Mouse (Mus musculus) hindbrain, postnatal 0 days (tissue): ENCODE measurements around the gene Xrra1. TPM values are rescaled to one million over a fixed set of nuclear protein-coding genes. Genes with fewer than 3 reads are reported as not detected.

Source experiments
- ATAC-seq: fragments of 200-750 bp; cut with Nextera tagmentation; 2 replicates; pipeline ENCODE4 v1.8.0; 2017; ENCODE audit warnings: mild to moderate bottlenecking, moderate TSS enrichment, moderate library complexity
- DNase-seq: peaks from one replicate; pipeline ENCODE4 v3.0.0-alpha.2; 2015; ENCODE audit warnings: low spot score
- H3K27ac ChIP-seq: fragments of 300-500 bp; sonication (generic); 2 replicates; pipeline ENCODE4 v1.5.1; 2014; ENCODE audit warnings: mild to moderate bottlenecking
- H3K27me3 ChIP-seq: fragments of 300-500 bp; sonication (generic); 2 replicates; pipeline ENCODE4 v1.6.1; 2014; ENCODE audit warnings: low read length, mixed read lengths; ENCODE audit not compliant: insufficient read depth
- H3K36me3 ChIP-seq: fragments of 300-500 bp; sonication (generic); 2 replicates; pipeline ENCODE4 v1.6.1; 2014; ENCODE audit warnings: low read length, mixed read lengths; ENCODE audit not compliant: insufficient read depth
- H3K4me1 ChIP-seq: fragments of 300-500 bp; sonication (generic); 2 replicates; pipeline ENCODE4 v1.6.1; 2014; ENCODE audit warnings: antibody characterized with exemption, low read length, mixed read lengths; ENCODE audit not compliant: insufficient read depth
- H3K4me2 ChIP-seq: fragments of 300-500 bp; sonication (generic); 2 replicates; pipeline ENCODE4 v1.6.1; 2014; ENCODE audit warnings: low read depth, mild to moderate bottlenecking, low read length, moderate library complexity, mixed read lengths
- H3K4me3 ChIP-seq: fragments of 300-500 bp; sonication (generic); 2 replicates; pipeline ENCODE4 v1.5.1; 2014; ENCODE audit warnings: low read length
- H3K9ac ChIP-seq: fragments of 300-500 bp; sonication (generic); replicated peaks from 2 replicates; pipeline ENCODE4 v1.6.1; 2014; ENCODE audit warnings: mild to moderate bottlenecking, low read length, moderate library complexity, mixed read lengths
- H3K9me3 ChIP-seq: fragments of 300-500 bp; sonication (generic); 2 replicates; pipeline ENCODE4 v1.6.1; 2016; ENCODE audit warnings: low read length, mixed read lengths
- CTCF ChIP-seq: IDR thresholded peaks from 2 replicates; pipeline ENCODE4 v1.5.1; 2016; ENCODE audit warnings: antibody characterized with exemption, control low read depth, low read depth
- WGBS: fragments of 180-500 bp; shearing (Covaris S2); extraction: QIAGEN DNeasy Blood & Tissue Kit; methylation state at CpG from one replicate; pipeline ENCODE4 v1.1.7; 2014; 5-methylcytosine and 5-hydroxymethylcytosine counted together
- polyA plus RNA-seq: library from polyadenylated mRNA; unstranded; fragments of >200 nt; fragmentation: Nextera tagmentation; extraction: Ambion mirVana; gene quantifications from 2 replicates; pipeline ENCODE4 v1.2.1, GENCODE M21; 2015
- total RNA-seq: library from RNA; depleted of rRNA; stranded (reverse); fragments of >200 nt; gene quantifications from 2 replicates; pipeline ENCODE4 v1.2.3, GENCODE M21; 2014

The Xrra1 gene
- total and polyA plus RNA-seq, 2 experiments from 2014 or later, result 1.3 to 2.6 TPM

- TF ChIP-seq CTCF, result no peak
- ATAC-seq (no peak), DNase-seq (no peak)
- Histone ChIP-seq H3K4me3 (no peak overlapping the region), H3K4me2 (no peak overlapping the region), H3K27ac (no peak overlapping the region), H3K27me3 (no peaks in the 10 kb centered on the region), H3K9ac (no peak overlapping the region), H3K4me1 (no peaks in the 10 kb centered on the region), H3K36me3 (no peaks in the 10 kb centered on the region), H3K9me3 (no peaks in the 10 kb centered on the region)
- WGBS, result 86% methylated on average over 3 of the region's 3 CpGs
Measured at GRCm38 (mm10) chr7:99906346-99906745, 47.4 kb downstream of the Xrra1 start.

GRCm38 (mm10) chr7:99907463-99907862 is 48.5 kb downstream of the Xrra1 start:
- no peaks in the 10 kb centered on the region for H3K9me3 ChIP-seq
- H3K9ac ChIP-seq, result no peak overlapping the region
- H3K27ac ChIP-seq, result no peak overlapping the region
- no peak for DNase-seq
- H3K4me1 ChIP-seq, result no peaks in the 10 kb centered on the region
- no peak for TF ChIP-seq CTCF
- ATAC-seq, result no peak
- no peak overlapping the region for H3K4me2 ChIP-seq
- H3K4me3 ChIP-seq, result no peak overlapping the region
- no peaks in the 10 kb centered on the region for H3K27me3 ChIP-seq
- 79% methylated on average over 3 of the region's 3 CpGs for WGBS
- H3K36me3 ChIP-seq, result no peaks in the 10 kb centered on the region

- Histone ChIP-seq H3K4me3 (no peak overlapping the region), H3K9me3 (no peaks in the 10 kb centered on the region), H3K36me3 (no peaks in the 10 kb centered on the region), H3K4me1 (no peaks in the 10 kb centered on the region), H3K27ac (no peak overlapping the region), H3K9ac (no peak overlapping the region), H3K4me2 (no peak overlapping the region), H3K27me3 (no peaks in the 10 kb centered on the region)
- WGBS, result 80% methylated on average over 5 of the region's 5 CpGs
- ATAC-seq, result no peak
- no peak for TF ChIP-seq CTCF
- DNase-seq, result no peak
Measured at GRCm38 (mm10) chr7:99911038-99911437, 52.1 kb downstream of the Xrra1 start.

GRCm38 (mm10) chr7:99914316-99914715 is 55.4 kb downstream of the Xrra1 start:
- 86% methylated on average over 10 of the region's 10 CpGs for WGBS
- no peak for TF ChIP-seq CTCF
- Histone ChIP-seq H3K27me3 (no peaks in the 10 kb centered on the region), H3K4me3 (no peak overlapping the region), H3K36me3 (no peaks in the 10 kb centered on the region), H3K4me1 (peaks cover 16% of the 10 kb centered on the region), H3K4me2 (no peak overlapping the region), H3K9ac (no peak overlapping the region), H3K9me3 (no peaks in the 10 kb centered on the region), H3K27ac (no peak overlapping the region)
- DNase-seq (no peak), ATAC-seq (no peak)

GRCm38 (mm10) chr7:99915511-99915910 is 56.6 kb downstream of the Xrra1 start:
- Histone ChIP-seq H3K9ac (no peak overlapping the region), H3K4me1 (peaks cover 16% of the 10 kb centered on the region), H3K4me3 (no peak overlapping the region), H3K9me3 (no peaks in the 10 kb centered on the region), H3K4me2 (no peak overlapping the region), H3K27me3 (no peaks in the 10 kb centered on the region), H3K36me3 (no peaks in the 10 kb centered on the region), H3K27ac (no peak overlapping the region)
- DNase-seq, result no peak
- WGBS, result 64% methylated on average over 2 of the region's 2 CpGs
- no peak for ATAC-seq
- TF ChIP-seq CTCF, result no peak

GRCm38 (mm10) chr7:99916741-99917319 is 57.9 kb downstream of the Xrra1 start:
- H3K27ac ChIP-seq, result no peak overlapping the region
- DNase-seq (peak; percentile 71), ATAC-seq (peak; percentile 68)
- no peaks in the 10 kb centered on the region for H3K27me3 ChIP-seq
- TF ChIP-seq CTCF, result peak; percentile 82
- no peaks in the 10 kb centered on the region for H3K9me3 ChIP-seq
- H3K4me1 ChIP-seq, result peaks cover 16% of the 10 kb centered on the region
- 4% methylated on average over 22 of the region's 22 CpGs for WGBS
- H3K9ac ChIP-seq, result peak overlapping the region; percentile 14; the same call in 1 of the 2 replicates
- peak overlapping the region; percentile 35 for H3K4me3 ChIP-seq
- no peaks in the 10 kb centered on the region for H3K36me3 ChIP-seq
- peak overlapping the region; percentile 67 for H3K4me2 ChIP-seq

GRCm38 (mm10) chr7:99917320-99917844 is 58.5 kb downstream of the Xrra1 start:
- DNase-seq (peak; percentile 73), ATAC-seq (peak; percentile 63)
- H3K36me3 ChIP-seq, result no peaks in the 10 kb centered on the region
- no peaks in the 10 kb centered on the region for H3K9me3 ChIP-seq
- peak overlapping the region; percentile 67 for H3K4me2 ChIP-seq
- no peaks in the 10 kb centered on the region for H3K27me3 ChIP-seq
- H3K9ac ChIP-seq, result peak overlapping the region; percentile 14; the same call in 1 of the 2 replicates
- no peak overlapping the region for H3K27ac ChIP-seq
- 2% methylated on average over 36 of the region's 36 CpGs for WGBS
- peak overlapping the region; percentile 35 for H3K4me3 ChIP-seq
- H3K4me1 ChIP-seq, result peaks cover 16% of the 10 kb centered on the region
- TF ChIP-seq CTCF, result no peak
